Mouse (Mus musculus) hindbrain, embryonic 11.5 days (tissue): Measurements from ENCODE around the gene Aar2. TPM values are rescaled to one million over a fixed set of nuclear protein-coding genes. Genes with fewer than 3 reads are reported as not detected.

Experiments used
- ATAC-seq: fragments of 200-750 bp; cut with Nextera tagmentation; 2 replicates; pipeline ENCODE4 v1.8.0; 2017; ENCODE audit warnings: mild to moderate bottlenecking, moderate TSS enrichment, moderate library complexity; ENCODE audit not compliant: low FRiP score
- DNase-seq: peaks from one replicate; pipeline ENCODE4 v3.0.0-alpha.2; 2015; ENCODE audit warnings: low spot score
- H3K27ac ChIP-seq: fragments of 300-500 bp; sonication (generic); 2 replicates; pipeline ENCODE4 v1.5.1; 2014; ENCODE audit warnings: mild to moderate bottlenecking, low read depth, low read length
- H3K27me3 ChIP-seq: fragments of 300-500 bp; sonication (generic); 2 replicates; pipeline ENCODE4 v1.6.1; 2014; ENCODE audit warnings: mild to moderate bottlenecking, low read length, moderate library complexity, mixed read lengths; ENCODE audit not compliant: control insufficient read depth, insufficient read depth
- H3K36me3 ChIP-seq: fragments of 300-500 bp; sonication (generic); 2 replicates; pipeline ENCODE4 v1.6.1; 2014; ENCODE audit warnings: mild to moderate bottlenecking, low read length, moderate library complexity, mixed read lengths; ENCODE audit not compliant: control insufficient read depth, insufficient read depth
- H3K4me1 ChIP-seq: fragments of 300-500 bp; sonication (generic); replicated peaks from 2 replicates; pipeline ENCODE4 v1.6.1; 2014; ENCODE audit warnings: low read length, mixed read lengths; ENCODE audit not compliant: control insufficient read depth, insufficient read depth
- H3K4me2 ChIP-seq: fragments of 300-500 bp; sonication (generic); replicated peaks from 2 replicates; pipeline ENCODE4 v1.6.1; 2014; ENCODE audit warnings: mild to moderate bottlenecking, low read depth, low read length
- H3K4me3 ChIP-seq: fragments of 300-500 bp; sonication (generic); 2 replicates; pipeline ENCODE4 v1.5.1; 2014; ENCODE audit warnings: low read depth, low read length
- H3K9ac ChIP-seq: fragments of 300-500 bp; sonication (generic); 2 replicates; pipeline ENCODE4 v1.6.1; 2014; ENCODE audit warnings: low read depth, low read length
- H3K9me3 ChIP-seq: fragments of 300-500 bp; sonication (generic); 2 replicates; pipeline ENCODE4 v1.6.1; 2016; ENCODE audit warnings: low read length; ENCODE audit not compliant: control insufficient read depth
- WGBS: fragments of 180-500 bp; shearing (Covaris S2); extraction: QIAGEN DNeasy Blood & Tissue Kit; methylation state at CpG from one replicate; pipeline ENCODE4 v1.1.7; 2014; 5-methylcytosine and 5-hydroxymethylcytosine counted together
- polyA plus RNA-seq: library from polyadenylated mRNA; unstranded; fragments of >200 nt; fragmentation: Nextera tagmentation; extraction: Ambion mirVana; gene quantifications from 2 replicates; pipeline ENCODE4 v1.2.1, GENCODE M21; 2014

Aar2 gene
- polyA plus RNA-seq, 1 experiment from 2014 or later = 44.4 TPM

GRCm38 (mm10) chr2:156518306-156518705 is 29.1 kb upstream of the Aar2 start:
- H3K27ac ChIP-seq = no peak overlapping the region
- no peaks in the 10 kb centered on the region for H3K27me3 ChIP-seq
- no peak overlapping the region for H3K9ac ChIP-seq
- H3K36me3 ChIP-seq = no peaks in the 10 kb centered on the region
- no peak overlapping the region for H3K4me3 ChIP-seq
- H3K9me3 ChIP-seq = no peaks in the 10 kb centered on the region
- 81% methylated on average over 6 of the region's 6 CpGs for WGBS
- ATAC-seq = no peak
- DNase-seq = no peak
- H3K4me2 ChIP-seq = no peak overlapping the region
- H3K4me1 ChIP-seq = no peaks in the 10 kb centered on the region

- Histone ChIP-seq H3K27ac (no peak overlapping the region), H3K4me3 (no peak overlapping the region), H3K4me2 (no peak overlapping the region), H3K4me1 (no peaks in the 10 kb centered on the region), H3K9me3 (no peaks in the 10 kb centered on the region), H3K9ac (no peak overlapping the region), H3K27me3 (no peaks in the 10 kb centered on the region), H3K36me3 (no peaks in the 10 kb centered on the region)
- no peak for DNase-seq
- 93% methylated on average over 5 of the region's 5 CpGs for WGBS
- no peak for ATAC-seq
Measured at GRCm38 (mm10) chr2:156519584-156519983, 27.8 kb upstream of the Aar2 start.

GRCm38 (mm10) chr2:156522994-156523393 is 24.4 kb upstream of the Aar2 start:
- WGBS = 96% methylated on average over 11 of the region's 11 CpGs
- ATAC-seq = no peak
- H3K27me3 ChIP-seq = no peaks in the 10 kb centered on the region
- H3K36me3 ChIP-seq = no peaks in the 10 kb centered on the region
- no peak overlapping the region for H3K27ac ChIP-seq
- no peak overlapping the region for H3K4me3 ChIP-seq
- no peak overlapping the region for H3K4me2 ChIP-seq
- H3K4me1 ChIP-seq = no peaks in the 10 kb centered on the region
- DNase-seq = no peak
- H3K9me3 ChIP-seq = no peaks in the 10 kb centered on the region
- H3K9ac ChIP-seq = no peak overlapping the region

- no peak overlapping the region for H3K27ac ChIP-seq
- ATAC-seq = no peak
- no peak overlapping the region for H3K4me3 ChIP-seq
- H3K36me3 ChIP-seq = no peaks in the 10 kb centered on the region
- no peaks in the 10 kb centered on the region for H3K27me3 ChIP-seq
- H3K9ac ChIP-seq = no peak overlapping the region
- H3K4me2 ChIP-seq = no peak overlapping the region
- DNase-seq = peak; percentile 11
- WGBS = 44% methylated on average over 3 of the region's 3 CpGs
- no peaks in the 10 kb centered on the region for H3K4me1 ChIP-seq
- no peaks in the 10 kb centered on the region for H3K9me3 ChIP-seq
Measured at GRCm38 (mm10) chr2:156524078-156524477, 23.3 kb upstream of the Aar2 start.

GRCm38 (mm10) chr2:156529726-156530125 is 17.7 kb upstream of the Aar2 start:
- ATAC-seq (no peak), DNase-seq (peak; percentile 73)
- WGBS = 57% methylated on average over 2 of the region's 2 CpGs
- H3K4me2 ChIP-seq = no peak overlapping the region
- H3K4me1 ChIP-seq = no peaks in the 10 kb centered on the region
- no peak overlapping the region for H3K27ac ChIP-seq
- H3K9me3 ChIP-seq = no peaks in the 10 kb centered on the region
- H3K36me3 ChIP-seq = no peaks in the 10 kb centered on the region
- no peak overlapping the region for H3K4me3 ChIP-seq
- H3K9ac ChIP-seq = no peak overlapping the region
- H3K27me3 ChIP-seq = no peaks in the 10 kb centered on the region

- no peaks in the 10 kb centered on the region for H3K27me3 ChIP-seq
- no peaks in the 10 kb centered on the region for H3K9me3 ChIP-seq
- H3K4me3 ChIP-seq = no peak overlapping the region
- no peaks in the 10 kb centered on the region for H3K4me1 ChIP-seq
- H3K27ac ChIP-seq = no peak overlapping the region
- no peak overlapping the region for H3K4me2 ChIP-seq
- no peak for DNase-seq
- no peak for ATAC-seq
- no peaks in the 10 kb centered on the region for H3K36me3 ChIP-seq
- no peak overlapping the region for H3K9ac ChIP-seq
- WGBS = 71% methylated on average over 2 of the region's 2 CpGs
Measured at GRCm38 (mm10) chr2:156533160-156533559, 14.2 kb upstream of the Aar2 start.

GRCm38 (mm10) chr2:156538817-156539555 is 8.4 kb upstream of the Aar2 start:
- DNase-seq (no peak), ATAC-seq (no peak)
- 89% methylated on average over 7 of the region's 7 CpGs for WGBS
- H3K27me3 ChIP-seq = no peaks in the 10 kb centered on the region
- H3K36me3 ChIP-seq = no peaks in the 10 kb centered on the region
- no peak overlapping the region for H3K9ac ChIP-seq
- H3K9me3 ChIP-seq = no peaks in the 10 kb centered on the region
- H3K4me1 ChIP-seq = no peaks in the 10 kb centered on the region
- H3K4me2 ChIP-seq = no peak overlapping the region
- no peak overlapping the region for H3K4me3 ChIP-seq
- H3K27ac ChIP-seq = no peak overlapping the region

- DNase-seq (no peak), ATAC-seq (no peak)
- Histone ChIP-seq H3K36me3 (no peaks in the 10 kb centered on the region), H3K27ac (no peak overlapping the region), H3K4me3 (no peak overlapping the region), H3K4me2 (no peak overlapping the region), H3K9me3 (no peaks in the 10 kb centered on the region), H3K9ac (no peak overlapping the region), H3K4me1 (no peaks in the 10 kb centered on the region), H3K27me3 (no peaks in the 10 kb centered on the region)
- 85% methylated on average over 7 of the region's 7 CpGs for WGBS
Measured at GRCm38 (mm10) chr2:156540991-156541390, 6.4 kb upstream of the Aar2 start.

- Histone ChIP-seq H3K4me2 (no peak overlapping the region), H3K9ac (no peak overlapping the region), H3K27me3 (no peaks in the 10 kb centered on the region), H3K27ac (no peak overlapping the region), H3K4me1 (no peaks in the 10 kb centered on the region), H3K36me3 (no peaks in the 10 kb centered on the region), H3K4me3 (no peak overlapping the region), H3K9me3 (no peaks in the 10 kb centered on the region)
- 80% methylated on average over 8 of the region's 8 CpGs for WGBS
- DNase-seq (no peak), ATAC-seq (no peak)
Measured at GRCm38 (mm10) chr2:156542410-156542809, 5.0 kb upstream of the Aar2 start.
